Mouse (Mus musculus): ENCODE measurements around the gene Rpl3l.
A peak's percentile ranks its signal among the peaks of the same experiment; 100 is the strongest.
"Not testable (repeated sequence)": the region's sequence is repeated elsewhere in the genome, so short reads cannot be mapped to it uniquely, and the experiment has no call there.

The Rpl3l gene

GRCm38 (mm10) chr17:24719494-24720222, 8.0 kb upstream of the Rpl3l start:
- peak; percentile 99 for DNase-seq (ENCODE audit: low spot score)

GRCm38 (mm10) chr17:24720616-24721015, 7.0 kb upstream of the Rpl3l start:
- not testable (repeated sequence) for DNase-seq (ENCODE audit: low spot score)

- DNase-seq (ENCODE audit: low spot score) = not testable (repeated sequence)
Observed at GRCm38 (mm10) chr17:24721383-24721955, 6.2 kb upstream of the Rpl3l start.

GRCm38 (mm10) chr17:24722220-24722924, 5.2 kb upstream of the Rpl3l start:
- no peak for DNase-seq (ENCODE audit: low spot score)

GRCm38 (mm10) chr17:24723122-24723880, 4.3 kb upstream of the Rpl3l start:
- no peak for DNase-seq (ENCODE audit: low spot score)

- no peak for DNase-seq (ENCODE audit: low spot score)
Observed at GRCm38 (mm10) chr17:24723881-24724180, 3.8 kb upstream of the Rpl3l start.

- peak; percentile 90 for DNase-seq (ENCODE audit: low spot score)
Observed at GRCm38 (mm10) chr17:24724184-24724583, 3.4 kb upstream of the Rpl3l start, which contains the start of gene Ndufb10. Gene Ndufb10, minus strand, starts transcription at chr17:24724478.

- DNase-seq (ENCODE audit: low spot score) = no peak
Observed at GRCm38 (mm10) chr17:24725637-24726390, 1.8 kb upstream of the Rpl3l start.

GRCm38 (mm10) chr17:24728184-24728583, 564 bp downstream of the Rpl3l start:
- DNase-seq (ENCODE audit: low spot score) = no peak

GRCm38 (mm10) chr17:24729067-24729466, 1.4 kb downstream of the Rpl3l start:
- no peak for DNase-seq (ENCODE audit: low spot score)

- DNase-seq (ENCODE audit: low spot score) = no peak
Observed at GRCm38 (mm10) chr17:24730787-24731186, 3.2 kb downstream of the Rpl3l start.

- no peak for DNase-seq (ENCODE audit: low spot score)
Observed at GRCm38 (mm10) chr17:24732233-24732935, 4.8 kb downstream of the Rpl3l start.

GRCm38 (mm10) chr17:24733434-24734050, 5.9 kb downstream of the Rpl3l start:
- no peak for DNase-seq (ENCODE audit: low spot score)

GRCm38 (mm10) chr17:24734513-24734912, 6.9 kb downstream of the Rpl3l start:
- no peak for DNase-seq (ENCODE audit: low spot score)

- no peak for DNase-seq (ENCODE audit: low spot score)
Observed at GRCm38 (mm10) chr17:24735446-24735845, 7.8 kb downstream of the Rpl3l start.

- DNase-seq (ENCODE audit: low spot score) = peak; percentile 95
Observed at GRCm38 (mm10) chr17:24736330-24737051, 8.9 kb downstream of the Rpl3l start, which contains the start of gene Msrb1. Gene Msrb1, plus strand, starts transcription at chr17:24736642.

- DNase-seq (ENCODE audit: low spot score) = no peak
Observed at GRCm38 (mm10) chr17:24737135-24737810, 9.7 kb downstream of the Rpl3l start.

- no peak for DNase-seq (ENCODE audit: low spot score)
Observed at GRCm38 (mm10) chr17:24738238-24738637, 10.6 kb downstream of the Rpl3l start.

GRCm38 (mm10) chr17:24739926-24740325, 12.3 kb downstream of the Rpl3l start:
- no peak for DNase-seq (ENCODE audit: low spot score)

All from testis, postnatal 14 days (tissue).